In genomic region chr14:34310234-34310965, GRCm38 (mm10) we compare ENCODE assay signal across 8 mouse cellular contexts. TPM values are rescaled to one million over a fixed set of nuclear protein-coding genes. Genes with fewer than 3 reads are reported as not detected.
DNase-seq lines count a peak whose midpoint lies in the region; ATAC-seq and TF ChIP-seq lines count a peak whose summit lies in the region.

Gene Shld2, minus strand, starts transcription at chr14:34310493.
Gene Glud1, plus strand, starts transcription at chr14:34310727.

- peaks cover 51% of the 10 kb centered on the region for H3K79me2 ChIP-seq in C2C12 (ENCODE audit: control insufficient read depth, insufficient read depth)

- peaks cover 42% of the 10 kb centered on the region for H3K79me3 ChIP-seq in C2C12 (ENCODE audit: low read depth)

- peak within 1 kb of the TSS; percentile 96 for H3K9ac ChIP-seq in heart, embryonic 13.5 days
- peak within 1 kb of the TSS; percentile 91 for H3K9ac ChIP-seq in liver, embryonic 12.5 days
- H3K9ac ChIP-seq in stomach, embryonic 15.5 days, result peak within 1 kb of the TSS; percentile 99

- TF ChIP-seq CTCF in C2C12 (IDR thresholded peaks at IDR 0.05; ENCODE audit: control insufficient read depth, insufficient read depth, insufficient read length), result no peak

- H3K27me3 ChIP-seq in C2C12 (ENCODE audit: control insufficient read depth, insufficient read depth, insufficient read length), result no peaks in the 10 kb centered on the region
- H3K27me3 ChIP-seq in heart, embryonic 13.5 days (replicated peaks), result no peaks in the 10 kb centered on the region
- H3K27me3 ChIP-seq in liver, embryonic 12.5 days (replicated peaks), result no peaks in the 10 kb centered on the region
- H3K27me3 ChIP-seq in stomach, embryonic 15.5 days (replicated peaks), result no peaks in the 10 kb centered on the region

- H3K4me3 ChIP-seq in C2C12 (ENCODE audit: insufficient read depth, poor library complexity, severe bottlenecking), result peak within 1 kb of the TSS; percentile 64
- peak within 1 kb of the TSS; percentile 86 for H3K4me3 ChIP-seq in heart, embryonic 13.5 days
- H3K4me3 ChIP-seq in liver, embryonic 12.5 days, result peak within 1 kb of the TSS; percentile 91
- peak within 1 kb of the TSS; percentile 77 for H3K4me3 ChIP-seq in stomach, embryonic 15.5 days (replicated peaks)

- ATAC-seq in erythroid progenitor cell, adult 5-6 weeks (replicated peaks; ENCODE audit: low FRiP score, poor library complexity, severe bottlenecking), result peak; percentile 91
- peak; percentile 93 for ATAC-seq in heart, embryonic 13.5 days (ENCODE audit: extremely low read depth, insufficient number of reproducible peaks, low FRiP score, low TSS enrichment)
- ATAC-seq in liver, embryonic 12.5 days, result peak; percentile 94
- ATAC-seq in stomach, embryonic 15.5 days (ENCODE audit: insufficient read depth, low FRiP score, low read depth), result peak; percentile 96

- 0% methylated on average over 85 of the region's 100 CpGs for whole genome bisulfite sequencing in heart, embryonic 13.5 days
- under 1% methylated on average over 91 of the region's 100 CpGs for WGBS in liver, embryonic 12.5 days (ENCODE audit: insufficient replicate concordance)
- WGBS in stomach, embryonic 15.5 days, result under 1% methylated on average over 85 of the region's 100 CpGs

- H3K9me3 ChIP-seq in heart, embryonic 13.5 days, result no peaks in the 10 kb centered on the region
- no peaks in the 10 kb centered on the region for H3K9me3 ChIP-seq in liver, embryonic 12.5 days (replicated peaks)
- H3K9me3 ChIP-seq in stomach, embryonic 15.5 days, result no peaks in the 10 kb centered on the region

- peaks cover 13% of the 10 kb centered on the region for H3K36me3 ChIP-seq in C2C12 (ENCODE audit: control insufficient read depth, insufficient read depth)
- peaks cover 7% of the 10 kb centered on the region; the same call in 1 of the 2 replicates for H3K36me3 ChIP-seq in heart, embryonic 13.5 days
- H3K36me3 ChIP-seq in liver, embryonic 12.5 days, result peaks cover 2% of the 10 kb centered on the region; the same call in 1 of the 2 replicates
- no peaks in the 10 kb centered on the region for H3K36me3 ChIP-seq in stomach, embryonic 15.5 days

- H3K27ac ChIP-seq in heart, embryonic 13.5 days (replicated peaks), result peak within 1 kb of the TSS; percentile 97
- H3K27ac ChIP-seq in liver, embryonic 12.5 days, result peak within 1 kb of the TSS; percentile 91
- H3K27ac ChIP-seq in stomach, embryonic 15.5 days, result peak within 1 kb of the TSS; percentile 96

- peaks cover 31% of the 10 kb centered on the region for H3K4me1 ChIP-seq in heart, embryonic 13.5 days
- H3K4me1 ChIP-seq in liver, embryonic 12.5 days, result peaks cover 35% of the 10 kb centered on the region
- peaks cover 13% of the 10 kb centered on the region; the same call in 1 of the 2 replicates for H3K4me1 ChIP-seq in stomach, embryonic 15.5 days

- peak; percentile 82 for DNase-seq in brain, embryonic 18.5 days (ENCODE audit: low read depth, low spot score)
- DNase-seq in kidney, postnatal 10 days, result peak; percentile 99
- peak; percentile 92 to 93 for DNase-seq in natural killer cell, adult 2 months (ENCODE audit: low spot score in 2 of 2)

- H3ac ChIP-seq in C2C12 (ENCODE audit: control insufficient read depth, insufficient read length, low read depth), result peak within 1 kb of the TSS; percentile 83

- H3K4me2 ChIP-seq in heart, embryonic 13.5 days, result peak within 1 kb of the TSS; percentile 86
- H3K4me2 ChIP-seq in liver, embryonic 12.5 days, result peak within 1 kb of the TSS; percentile 100
- peak within 1 kb of the TSS; percentile 69 for H3K4me2 ChIP-seq in stomach, embryonic 15.5 days

TF ChIP-seq in C2C12, 6 proteins besides CTCF, POLR2A, EP300 and RAD21:
- TF ChIP-seq MAX (IDR thresholded peaks at IDR 0.05), result peak; percentile 83
- no peak for TF ChIP-seq USF1 (IDR thresholded peaks at IDR 0.05; ENCODE audit: low read depth)

RNA-seq across cellular contexts. Expression of gene Shld2, which starts in this region (rescaled TPM):
- 2.7 TPM for polyA plus RNA-seq in C2C12 (2012; fragmentation: generic; extraction: Trizol)
- total RNA-seq in erythroid progenitor cell, adult 5-6 weeks (2015; ENCODE audit: low replicate concordance), result 0.42 and 6.5 TPM in 2 replicates
- total RNA-seq in erythroid progenitor cell, adult 5-6 weeks (2017; ENCODE audit: low replicate concordance), result 0.83 and 6.9 TPM in 2 replicates
- polyA plus RNA-seq in heart, embryonic 13.5 days (2015; fragmentation: Nextera tagmentation; extraction: Ambion mirVana), result 5.9 and 7.3 TPM in 2 replicates
- 8.2 and 9.7 TPM in 2 replicates for polyA plus RNA-seq in liver, embryonic 12.5 days (2016; fragmentation: Nextera tagmentation; extraction: Ambion mirVana)
- 7.7 and 9.6 TPM in 2 replicates for polyA plus RNA-seq in stomach, embryonic 15.5 days (2015; fragmentation: Nextera tagmentation; extraction: Ambion mirVana)

RNA-seq across cellular contexts. Expression of gene Glud1, which starts in this region (rescaled TPM):
- polyA plus RNA-seq in C2C12 (2012; fragmentation: generic; extraction: Trizol), result 136 TPM
- 38.6 and 46.5 TPM in 2 replicates for total RNA-seq in erythroid progenitor cell, adult 5-6 weeks (2015; ENCODE audit: low replicate concordance)
- 16.0 and 21.9 TPM in 2 replicates for total RNA-seq in erythroid progenitor cell, adult 5-6 weeks (2017; ENCODE audit: low replicate concordance)
- 56.0 and 56.9 TPM in 2 replicates for polyA plus RNA-seq in heart, embryonic 13.5 days (2015; fragmentation: Nextera tagmentation; extraction: Ambion mirVana)
- 137 and 145 TPM in 2 replicates for polyA plus RNA-seq in liver, embryonic 12.5 days (2016; fragmentation: Nextera tagmentation; extraction: Ambion mirVana)
- polyA plus RNA-seq in stomach, embryonic 15.5 days (2015; fragmentation: Nextera tagmentation; extraction: Ambion mirVana), result 83.1 and 86.0 TPM in 2 replicates

Comparison
In these comparisons a context has a peak if more than half of its experiments do, and no peak if none do; other contexts are left out.
1. Peak in every context shown above with its lines: DNase-seq, ATAC-seq, H3K4me3 ChIP-seq and H3K27ac ChIP-seq.